Mouse (Mus musculus) myocyte (in vitro differentiated cells): Measurements from ENCODE around the gene Lbh.

ENCODE experiments used
- E2F4 ChIP-seq: IDR thresholded peaks from one replicate; pipeline ENCODE4 v1.6.1; 2011; ENCODE audit warnings: mild to moderate bottlenecking, control low read depth, moderate library complexity; ENCODE audit not compliant: insufficient read depth
- MAX ChIP-seq: IDR thresholded peaks from one replicate; pipeline ENCODE4 v1.6.1; 2011; ENCODE audit warnings: low read depth, mild to moderate bottlenecking, control low read depth
- MYOD1 ChIP-seq, 3 experiments: IDR thresholded peaks; one replicate each; pipeline ENCODE4 v1.6.1; 2011; ENCODE audit warnings: control low read depth in 2 of 3, low read depth in 2 of 3, mild to moderate bottlenecking in 2 of 3, moderate library complexity in 1 of 3; ENCODE audit not compliant: insufficient read length in 2 of 3, control insufficient read depth in 1 of 3
- MYOG ChIP-seq, 3 experiments: IDR thresholded peaks; one replicate each; pipeline ENCODE4 v1.6.1; 2011; ENCODE audit warnings: control low read depth in 2 of 3, low read depth in 2 of 3, mild to moderate bottlenecking in 2 of 3; ENCODE audit not compliant: insufficient read length in 2 of 3, control insufficient read depth in 1 of 3, insufficient read depth in 1 of 3
- POLR2A ChIP-seq: IDR thresholded peaks from one replicate; pipeline ENCODE4 v1.6.1; 2011; ENCODE audit warnings: low read depth, mild to moderate bottlenecking, control low read depth, moderate library complexity; ENCODE audit not compliant: insufficient read length
- POLR2AphosphoS2 ChIP-seq: IDR thresholded peaks from one replicate; pipeline ENCODE4 v1.6.1; 2011; ENCODE audit warnings: low read depth, control low read depth; ENCODE audit not compliant: insufficient read length
- TCF12 ChIP-seq: IDR thresholded peaks from one replicate; pipeline ENCODE4 v1.6.1; 2011; ENCODE audit warnings: mild to moderate bottlenecking, control low read depth; ENCODE audit not compliant: poor library complexity, insufficient read depth, severe bottlenecking
- USF1 ChIP-seq: IDR thresholded peaks from one replicate; pipeline ENCODE4 v1.6.1; 2011; ENCODE audit warnings: low read depth, mild to moderate bottlenecking, control low read depth, moderate library complexity

DNA sequence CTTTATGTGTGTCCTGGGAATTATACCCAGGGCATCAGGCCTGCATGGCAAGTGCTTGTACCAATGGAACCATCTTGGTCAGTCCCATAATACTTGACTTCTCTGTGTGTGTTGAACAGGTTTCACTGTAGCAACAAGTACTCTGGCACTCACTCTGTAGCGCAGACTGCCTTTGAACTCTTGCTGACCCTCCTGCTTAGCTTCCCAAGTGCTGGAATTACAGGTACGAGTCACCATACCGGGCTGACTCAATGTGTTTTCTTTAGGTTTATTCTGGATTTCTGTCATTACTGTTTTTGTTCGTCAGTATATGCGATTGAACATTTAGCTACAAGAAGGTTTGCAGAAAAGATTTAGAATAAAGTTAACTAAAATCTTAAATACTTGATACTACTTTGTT, 20.1 kb upstream of the Lbh start:
- no peak for TF ChIP-seq TCF12
- no peak for TF ChIP-seq MYOD1 (IDR thresholded peaks at IDR 0.05; ENCODE audit: control insufficient read depth in 1 of 3, insufficient read length in 2 of 3, low read depth in 2 of 3)
- TF ChIP-seq POLR2A, result no peak
- no peak for TF ChIP-seq POLR2AphosphoS2
- TF ChIP-seq MYOG (IDR thresholded peaks at IDR 0.05; ENCODE audit: control insufficient read depth in 1 of 3, insufficient read depth in 1 of 3, insufficient read length in 2 of 3, low read depth in 2 of 3), result no peak
- no peak for TF ChIP-seq USF1
- no peak for TF ChIP-seq E2F4
- TF ChIP-seq MAX, result no peak
